Mouse (Mus musculus) limb, embryonic 11.5 days (tissue): ENCODE measurements at regions not wholly inside any gene's neighbourhood (a gene's known extent, or its start where the extent isn't known, plus 50 kb on each side); places are given as distances from the start of the nearest gene placed in this dataset.

ENCODE experiments used
- ATAC-seq: fragments of 200-750 bp; cut with Nextera tagmentation; 2 replicates; pipeline ENCODE4 v1.8.0; 2017; ENCODE audit warnings: low read depth; ENCODE audit not compliant: insufficient number of reproducible peaks, low FRiP score, low TSS enrichment
- DNase-seq: peaks from one replicate; pipeline ENCODE4 v3.0.0-alpha.2; 2015; ENCODE audit warnings: low spot score
- H3K27ac ChIP-seq: fragments of 300-500 bp; sonication (generic); replicated peaks from 2 replicates; pipeline ENCODE4 v1.5.1; 2014; ENCODE audit warnings: low read depth, mild to moderate bottlenecking, low read length
- H3K27me3 ChIP-seq: fragments of 300-500 bp; sonication (generic); 2 replicates; pipeline ENCODE4 v1.6.1; 2014; ENCODE audit warnings: mild to moderate bottlenecking, low read length, mixed read lengths; ENCODE audit not compliant: control insufficient read depth, insufficient read depth
- H3K36me3 ChIP-seq: fragments of 300-500 bp; sonication (generic); 2 replicates; pipeline ENCODE4 v1.6.1; 2014; ENCODE audit warnings: mild to moderate bottlenecking, low read length, moderate library complexity, mixed read lengths; ENCODE audit not compliant: control insufficient read depth, insufficient read depth
- H3K4me1 ChIP-seq: fragments of 300-500 bp; sonication (generic); 2 replicates; pipeline ENCODE4 v1.6.1; 2014; ENCODE audit warnings: low read length, mixed read lengths; ENCODE audit not compliant: control insufficient read depth, insufficient read depth
- H3K4me2 ChIP-seq: fragments of 300-500 bp; sonication (generic); 2 replicates; pipeline ENCODE4 v1.6.1; 2014; ENCODE audit warnings: low read depth, mild to moderate bottlenecking, moderate library complexity; ENCODE audit not compliant: severe bottlenecking
- H3K4me3 ChIP-seq: fragments of 300-500 bp; sonication (generic); 2 replicates; pipeline ENCODE4 v1.5.1; 2014; ENCODE audit warnings: low read depth, low read length
- H3K9ac ChIP-seq: fragments of 300-500 bp; sonication (generic); 2 replicates; pipeline ENCODE4 v1.6.1; 2014; ENCODE audit warnings: mild to moderate bottlenecking, low read length
- H3K9me3 ChIP-seq: fragments of 300-500 bp; sonication (generic); 2 replicates; pipeline ENCODE4 v1.6.1; 2016; ENCODE audit warnings: low read length; ENCODE audit not compliant: control insufficient read depth
- WGBS: fragments of 180-500 bp; shearing (Covaris S2); extraction: QIAGEN DNeasy Blood & Tissue Kit; methylation state at CpG from one replicate; pipeline ENCODE4 v1.1.7; 2014; 5-methylcytosine and 5-hydroxymethylcytosine counted together

GRCm38 (mm10) chr7:119089931-119090330 is 94.5 kb downstream of the Gpr139 start:
- no peak overlapping the region for H3K27ac ChIP-seq
- DNase-seq = no peak
- 84% methylated on average over 2 of the region's 2 CpGs for WGBS
- no peaks in the 10 kb centered on the region for H3K9me3 ChIP-seq
- H3K27me3 ChIP-seq = no peaks in the 10 kb centered on the region
- H3K36me3 ChIP-seq = no peaks in the 10 kb centered on the region
- H3K4me1 ChIP-seq = no peaks in the 10 kb centered on the region
- H3K9ac ChIP-seq = no peak overlapping the region
- no peak overlapping the region for H3K4me2 ChIP-seq
- no peak for ATAC-seq
- no peak overlapping the region for H3K4me3 ChIP-seq

GRCm38 (mm10) chr7:119088537-119088936 is 93.5 kb upstream of the Gprc5b start:
- DNase-seq (no peak), ATAC-seq (no peak)
- no peaks in the 10 kb centered on the region for H3K27me3 ChIP-seq
- H3K9ac ChIP-seq = no peak overlapping the region
- H3K4me3 ChIP-seq = no peak overlapping the region
- 70% methylated on average over 2 of the region's 2 CpGs for WGBS
- H3K9me3 ChIP-seq = no peaks in the 10 kb centered on the region
- no peak overlapping the region for H3K27ac ChIP-seq
- H3K4me1 ChIP-seq = no peaks in the 10 kb centered on the region
- no peak overlapping the region for H3K4me2 ChIP-seq
- H3K36me3 ChIP-seq = no peaks in the 10 kb centered on the region

- 76% methylated on average over 7 of the region's 7 CpGs for WGBS
- DNase-seq (no peak), ATAC-seq (no peak)
- no peaks in the 10 kb centered on the region for H3K36me3 ChIP-seq
- H3K27ac ChIP-seq = no peak overlapping the region
- no peaks in the 10 kb centered on the region for H3K9me3 ChIP-seq
- no peaks in the 10 kb centered on the region for H3K27me3 ChIP-seq
- no peak overlapping the region for H3K9ac ChIP-seq
- H3K4me1 ChIP-seq = no peaks in the 10 kb centered on the region
- H3K4me2 ChIP-seq = no peak overlapping the region
- H3K4me3 ChIP-seq = no peak overlapping the region
Observed at GRCm38 (mm10) chr7:119087723-119088419, 92.9 kb upstream of the Gprc5b start.

GRCm38 (mm10) chr7:119085696-119086451 is 90.9 kb upstream of the Gprc5b start:
- Histone ChIP-seq H3K27ac (no peak overlapping the region), H3K4me2 (no peak overlapping the region), H3K9ac (no peak overlapping the region), H3K36me3 (no peaks in the 10 kb centered on the region), H3K9me3 (no peaks in the 10 kb centered on the region), H3K27me3 (no peaks in the 10 kb centered on the region), H3K4me1 (no peaks in the 10 kb centered on the region), H3K4me3 (no peak overlapping the region)
- 86% methylated on average over 13 of the region's 13 CpGs for WGBS
- ATAC-seq (no peak), DNase-seq (no peak)

- WGBS = 59% methylated on average over 12 of the region's 12 CpGs
- no peak; the same call in 1 of the 2 replicates for ATAC-seq
- no peak overlapping the region for H3K4me2 ChIP-seq
- no peaks in the 10 kb centered on the region for H3K36me3 ChIP-seq
- no peak overlapping the region for H3K27ac ChIP-seq
- no peaks in the 10 kb centered on the region for H3K9me3 ChIP-seq
- no peaks in the 10 kb centered on the region for H3K27me3 ChIP-seq
- no peak overlapping the region for H3K4me3 ChIP-seq
- no peak overlapping the region for H3K9ac ChIP-seq
- DNase-seq = peak; percentile 37
- no peaks in the 10 kb centered on the region for H3K4me1 ChIP-seq
Observed at GRCm38 (mm10) chr7:119076712-119077619, 82.0 kb upstream of the Gprc5b start.

- Histone ChIP-seq H3K4me3 (no peak overlapping the region), H3K4me2 (no peak overlapping the region), H3K4me1 (no peaks in the 10 kb centered on the region), H3K9me3 (no peaks in the 10 kb centered on the region), H3K36me3 (no peaks in the 10 kb centered on the region), H3K27me3 (no peaks in the 10 kb centered on the region), H3K27ac (no peak overlapping the region), H3K9ac (no peak overlapping the region)
- 67% methylated on average over 2 of the region's 2 CpGs for WGBS
- ATAC-seq = no peak
- DNase-seq = no peak
Observed at GRCm38 (mm10) chr7:119066026-119066425, 71.0 kb upstream of the Gprc5b start.
